Mouse (Mus musculus): ENCODE measurements around the gene D17H6S53E.

DNA sequence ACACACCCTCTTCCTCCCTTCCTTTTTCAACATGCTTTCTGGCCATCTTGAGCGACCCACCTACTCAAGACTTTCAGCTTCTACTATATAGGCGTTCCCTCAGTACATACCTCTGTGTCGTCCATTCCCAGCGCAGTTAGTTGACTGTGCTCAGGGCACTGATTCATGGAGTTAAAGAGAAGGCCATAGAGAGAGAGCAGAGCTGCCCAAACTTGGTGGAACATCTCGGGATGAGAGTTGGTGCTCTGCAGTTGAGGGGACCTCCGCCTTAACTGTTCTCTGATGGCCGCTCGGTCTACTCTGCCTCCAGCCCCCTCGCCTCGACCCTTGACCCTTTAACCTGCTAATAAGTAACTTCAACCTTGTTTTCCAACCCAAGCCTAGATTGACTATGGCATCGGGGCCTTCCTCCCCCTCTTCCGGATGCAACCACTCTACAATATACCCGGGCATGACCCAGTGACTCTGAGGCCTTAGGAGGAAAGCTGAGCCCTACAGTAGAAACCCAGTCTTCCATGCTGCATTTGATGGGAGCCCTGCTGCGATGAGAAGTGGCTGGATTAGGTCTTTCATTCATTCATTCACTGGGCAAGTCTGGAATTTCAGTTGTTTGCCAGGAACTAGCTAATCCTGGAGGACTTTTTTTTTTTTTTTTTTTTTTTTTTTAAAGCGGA lies 5.5 kb downstream of the D17H6S53E start, which contains the start of gene Apom:
- TF ChIP-seq CTCF (IDR thresholded peaks at IDR 0.05; ENCODE audit: control insufficient read depth, insufficient read depth, insufficient read length) = no peak
- no peak for TF ChIP-seq USF1 (IDR thresholded peaks at IDR 0.05; ENCODE audit: low read depth)
- TF ChIP-seq CEBPB (IDR thresholded peaks at IDR 0.05; ENCODE audit: low read depth) = no peak
- no peak for TF ChIP-seq MAX (IDR thresholded peaks at IDR 0.05)
- TF ChIP-seq MYOG (IDR thresholded peaks at IDR 0.05; ENCODE audit: control insufficient read depth, extremely low read depth, insufficient read length) = no peak
- TF ChIP-seq MYOD1 (IDR thresholded peaks at IDR 0.05; ENCODE audit: control insufficient read depth, insufficient read length, low read depth) = no peak
- TF ChIP-seq FOSL1 (IDR thresholded peaks at IDR 0.05; ENCODE audit: insufficient read depth, low read length, poor library complexity, severe bottlenecking) = no peak
